Mouse (Mus musculus) layer of hippocampus, adult 8-10 months (tissue): ENCODE data around the gene Vmn1r206. TPM values are rescaled to one million over a fixed set of nuclear protein-coding genes. Genes with fewer than 3 reads are reported as not detected.
"Not testable (repeated sequence)": the region's sequence is repeated elsewhere in the genome, so short reads cannot be mapped to it uniquely, and the experiment has no call there.

Experiments used
- DNase-seq, 2 experiments: peaks; one replicate each; pipeline ENCODE4 v3.0.0; 2022; ENCODE audit warnings: low spot score in 2 of 2
- total RNA-seq, 4 experiments: library from RNA; stranded (reverse); gene quantifications; 2 replicates each; pipeline ENCODE4 v1.2.4; 2022

Gene Vmn1r206
- total RNA-seq: not detected

- not testable (repeated sequence) for DNase-seq
Observed at GRCm38 (mm10) chr13:22624151-22624550, at the start of gene Vmn1r206. Vmn1r206 (minus strand) TSS chr13:22624251.

GRCm38 (mm10) chr13:22592900-22593299 is 31.2 kb downstream of the Vmn1r206 start, which contains the start of gene Vmn1r205:
Vmn1r205 (minus strand) TSS chr13:22593000.
- no peak for DNase-seq

DNA sequence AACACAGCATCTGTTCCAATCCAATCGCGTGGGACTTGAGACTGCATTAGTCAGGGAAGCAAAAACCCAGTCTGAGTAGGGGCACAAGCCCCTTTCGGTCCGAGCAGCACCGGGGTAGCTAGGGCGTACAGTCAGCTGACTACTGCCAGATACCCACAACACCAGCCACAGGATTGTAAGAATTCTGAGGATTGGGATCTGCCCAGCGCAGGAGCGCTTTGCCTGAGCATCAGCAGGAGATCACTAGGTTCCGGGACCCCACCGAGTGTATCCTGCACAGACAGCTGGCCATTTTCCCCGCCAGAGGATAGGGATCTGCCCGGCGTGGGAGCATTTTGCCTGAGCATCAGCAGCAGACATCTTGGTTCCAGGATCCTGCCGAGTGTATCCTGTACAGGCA is 40.7 kb downstream of the Vmn1r206 start:
- peak; percentile 9 for DNase-seq

DNA sequence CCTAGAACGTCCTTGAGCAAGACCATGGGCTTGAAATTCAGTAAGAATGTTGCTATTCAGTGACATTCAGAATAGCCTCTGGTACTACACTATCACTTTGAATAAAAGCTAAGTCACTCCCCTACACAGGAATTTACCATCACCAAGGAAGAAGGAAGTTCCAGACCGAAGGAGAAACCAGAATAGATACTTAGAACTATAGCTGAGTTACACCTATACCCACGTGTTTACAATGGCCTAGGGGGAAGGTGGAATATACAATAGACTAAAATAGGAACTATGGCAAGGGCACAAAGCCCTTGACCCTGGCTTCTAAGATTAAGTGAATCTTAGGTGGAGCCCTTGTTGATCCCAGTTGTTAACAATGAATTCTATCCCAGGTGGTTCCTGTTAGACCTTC is 49.1 kb downstream of the Vmn1r206 start:
- not testable (repeated sequence) for DNase-seq

Other genes starting within 250 kb of the Vmn1r206 start
- not detected for gene Vmn1r199, start 244.4 kb downstream of the Vmn1r206 start, total RNA-seq
- not detected for gene Vmn1r200, start 233.9 kb downstream of the Vmn1r206 start, total RNA-seq
- not detected for gene Vmn1r201, start 152.3 kb downstream of the Vmn1r206 start, total RNA-seq
- gene Vmn1r202, start 118.9 kb downstream of the Vmn1r206 start, total RNA-seq: under 1 TPM in 2 of 4 experiments, not detected in 2; 0.16 to 0.28 TPM
- not detected for gene Vmn1r203, start 106.1 kb downstream of the Vmn1r206 start, total RNA-seq
- gene Vmn1r204, start 71.1 kb downstream of the Vmn1r206 start, total RNA-seq: not detected
- not detected for gene Vmn1r205, start 31.3 kb downstream of the Vmn1r206 start, total RNA-seq
- gene Vmn1r207-ps, start 105.4 kb upstream of the Vmn1r206 start, total RNA-seq: under 1 TPM in 3 of 4 experiments, not detected in 1; 0.11 to 0.24 (median 0.21) TPM
- gene Vmn1r208, start 153.1 kb upstream of the Vmn1r206 start, total RNA-seq: not detected
- gene Vmn1r209, start 185.4 kb upstream of the Vmn1r206 start, total RNA-seq: under 1 TPM in 3 of 4 experiments, not detected in 1; 0.04 to 0.06 (median 0.05) TPM
- not detected for gene Vmn1r210, start 207.1 kb upstream of the Vmn1r206 start, total RNA-seq
- not detected for gene Vmn1r211, start 233.3 kb upstream of the Vmn1r206 start, total RNA-seq